Mouse (Mus musculus): ENCODE measurements at regions not wholly inside any gene's neighbourhood (a gene's known extent, or its start where the extent isn't known, plus 50 kb on each side); places are given as distances from the start of the nearest gene placed in this dataset.
"Not testable (repeated sequence)": the region's sequence is repeated elsewhere in the genome, so short reads cannot be mapped to it uniquely, and the experiment has no call there.

DNA sequence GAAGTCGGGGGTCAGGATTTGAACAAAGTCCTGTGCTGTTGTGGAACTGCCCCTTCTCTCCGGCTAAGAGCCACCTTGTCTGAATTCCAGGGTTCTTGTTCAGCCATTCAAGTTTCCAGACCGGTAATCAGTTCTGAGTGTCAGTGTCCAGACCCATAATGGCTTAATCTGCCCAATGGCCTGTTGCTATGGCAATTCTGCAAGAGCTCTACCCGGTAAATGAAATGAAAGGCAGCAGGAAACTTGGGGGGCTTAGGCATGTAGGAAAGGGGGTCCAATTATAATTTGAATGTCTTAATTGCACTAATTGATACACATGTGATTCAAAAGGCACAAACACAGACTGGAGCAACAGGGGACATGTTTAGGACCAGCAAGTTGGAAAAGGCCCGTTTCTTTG, 95.7 kb upstream of the Magee2 start:
- not testable (repeated sequence) for TF ChIP-seq CTCF, EP300 (IDR thresholded peaks at IDR 0.05; ENCODE audit: low read depth)
